22 mouse cellular contexts compared by ENCODE assay signal in genomic region chr7:123105906-123106305, GRCm38 (mm10). TPM values are rescaled to one million over a fixed set of nuclear protein-coding genes. Genes with fewer than 3 reads are reported as not detected.
DNase-seq lines count a peak whose midpoint lies in the region; ATAC-seq and TF ChIP-seq lines count a peak whose summit lies in the region.
"Had no signal": no experiment of that assay in that cellular context is flagged by ENCODE, and none has a peak within 500 bp of the region (broad histone marks: within the 10 kb centered on the region; RNA-seq: fewer than 3 reads in every experiment).

No protein-coding gene starts in this region.

- H3K9me3 ChIP-seq in lung, embryonic 14.5 days (ENCODE audit: low read depth, low read length) = no peaks in the 10 kb centered on the region
- no peaks in the 10 kb centered on the region for H3K9me3 ChIP-seq in limb, embryonic 10.5 days (replicated peaks)
- H3K9me3 ChIP-seq in kidney, embryonic 16.5 days (ENCODE audit: low read length) = no peaks in the 10 kb centered on the region
- H3K9me3 ChIP-seq: embryonic facial prominence, embryonic 13.5 days; forebrain, embryonic 13.5 days; forebrain, embryonic 15.5 days; G1E had no signal

- WGBS in lung, embryonic 14.5 days = 55% methylated on average over 1 of the region's 1 CpGs
- 71% methylated on average over 1 of the region's 1 CpGs for WGBS in limb, embryonic 10.5 days
- WGBS in kidney, embryonic 16.5 days = 45% methylated on average over 1 of the region's 1 CpGs

- DNase-seq in lung, embryonic 14.5 days = peak; percentile 31
- DNase-seq in lung, adult 18-20 months = no peak
- DNase-seq in 3T3-L1 (ENCODE audit: low read depth, low spot score) (peak; percentile 63), NIH3T3 (ENCODE audit: low read depth) (peak; percentile 83)
- DNase-seq in limb, embryonic 10.5 days (ENCODE audit: low spot score) = no peak
- DNase-seq in left cerebral cortex, postnatal 4 days = no peak
- no peak for DNase-seq in frontal cortex, postnatal 10 days (ENCODE audit: low spot score in 2 of 2)
- DNase-seq: adrenal gland, adult 8-10 months; adrenal gland, postnatal 14 days; B cell, adult 2 months; cerebellum, adult 11-12 months; cerebellum, adult 2 months; cerebellum, adult 9-10 months; cerebellum, postnatal 25 days; forebrain, postnatal 0 days had no signal

- peaks cover 9% of the 10 kb centered on the region for H3K4me1 ChIP-seq in lung, embryonic 14.5 days (ENCODE audit: insufficient read depth)
- H3K4me1 ChIP-seq in limb, embryonic 10.5 days = peaks cover 18% of the 10 kb centered on the region; the same call in 1 of the 2 replicates
- H3K4me1 ChIP-seq in kidney, embryonic 16.5 days (ENCODE audit: insufficient read depth, low read length) = peaks cover 19% of the 10 kb centered on the region

- ATAC-seq in lung, embryonic 14.5 days (ENCODE audit: insufficient read depth) = no peak
- ATAC-seq in kidney, embryonic 16.5 days (ENCODE audit: low FRiP score, low TSS enrichment) = no peak
- ATAC-seq: CD4-positive, CD25-positive, alpha-beta regulatory T cell, adult 4 months; forebrain, embryonic 13.5 days; forebrain, embryonic 15.5 days; forebrain, postnatal 0 days had no signal

- no peak for TF ChIP-seq CTCF in lung, embryonic 14.5 days (IDR thresholded peaks at IDR 0.05; ENCODE audit: low read depth)

- H3K4me2 ChIP-seq in lung, embryonic 14.5 days = no peak overlapping the region
- H3K4me2 ChIP-seq in kidney, embryonic 16.5 days (replicated peaks; ENCODE audit: low read depth, low read length) = no peak overlapping the region
- H3K4me2 ChIP-seq: embryonic facial prominence, embryonic 13.5 days; forebrain, embryonic 13.5 days; forebrain, embryonic 15.5 days had no signal

- no peaks in the 10 kb centered on the region for H3K36me3 ChIP-seq in lung, embryonic 14.5 days (ENCODE audit: insufficient read depth)
- H3K36me3 ChIP-seq in limb, embryonic 10.5 days = no peaks in the 10 kb centered on the region
- H3K36me3 ChIP-seq in kidney, embryonic 16.5 days (ENCODE audit: insufficient read depth, low read length) = no peaks in the 10 kb centered on the region
- H3K36me3 ChIP-seq: embryonic facial prominence, embryonic 13.5 days; forebrain, embryonic 15.5 days; G1E had no signal

- no peak overlapping the region for H3K27ac ChIP-seq in lung, embryonic 14.5 days (ENCODE audit: low read depth)
- peak overlapping the region; percentile 31; the same call in 1 of the 2 replicates for H3K27ac ChIP-seq in limb, embryonic 10.5 days
- H3K27ac ChIP-seq in kidney, embryonic 16.5 days (ENCODE audit: low read length) = no peak overlapping the region
- H3K27ac ChIP-seq: embryonic facial prominence, embryonic 13.5 days; forebrain, embryonic 13.5 days; forebrain, embryonic 15.5 days had no signal

- intact Hi-C loops in left cerebral cortex, postnatal 4 days (cut with DNase I) = no loop called here

- H3K9ac ChIP-seq in lung, embryonic 14.5 days = no peak overlapping the region
- H3K9ac ChIP-seq in kidney, embryonic 16.5 days (replicated peaks; ENCODE audit: low read length) = no peak overlapping the region
- H3K9ac ChIP-seq: embryonic facial prominence, embryonic 13.5 days; forebrain, embryonic 13.5 days; forebrain, embryonic 15.5 days; forebrain, postnatal 0 days had no signal

- H3K4me3 ChIP-seq in lung, embryonic 14.5 days (ENCODE audit: low read depth, low read length) = no peak overlapping the region
- H3K4me3 ChIP-seq in limb, embryonic 10.5 days = no peak overlapping the region
- H3K4me3 ChIP-seq in kidney, embryonic 16.5 days (ENCODE audit: low read length) = no peak overlapping the region
- H3K4me3 ChIP-seq: embryonic facial prominence, embryonic 13.5 days; forebrain, embryonic 13.5 days; forebrain, embryonic 15.5 days had no signal

- no peaks in the 10 kb centered on the region for H3K27me3 ChIP-seq in lung, embryonic 14.5 days (ENCODE audit: insufficient read depth, low read length)
- no peaks in the 10 kb centered on the region for H3K27me3 ChIP-seq in limb, embryonic 10.5 days (ENCODE audit: low read depth, poor library complexity, severe bottlenecking)
- H3K27me3 ChIP-seq in kidney, embryonic 16.5 days (ENCODE audit: insufficient read depth, low read length) = no peaks in the 10 kb centered on the region
- H3K27me3 ChIP-seq: CH12.LX; embryonic facial prominence, embryonic 13.5 days; forebrain, embryonic 13.5 days; forebrain, embryonic 15.5 days had no signal

RNA-seq across cellular contexts. Expression of gene Tnrc6a, which starts 17.8 kb away (rescaled TPM):
- 47.6 and 48.3 TPM in 2 replicates for polyA plus RNA-seq in lung, embryonic 14.5 days (2014; fragmentation: Nextera tagmentation; extraction: Ambion mirVana)
- 59.1 and 75.9 TPM in 2 replicates for polyA plus RNA-seq in limb, embryonic 10.5 days (2016; fragmentation: Nextera tagmentation; extraction: Ambion mirVana)
- 34.9 and 47.1 TPM in 2 replicates for polyA plus RNA-seq in kidney, embryonic 16.5 days (2015; fragmentation: Nextera tagmentation; extraction: Ambion mirVana)
- 10 to 100 TPM; 74.2 to 80.5 TPM for total RNA-seq in left cerebral cortex, postnatal 4 days (2021)

Comparison
In these comparisons a context has a peak if more than half of its experiments do, and no peak if none do; other contexts are left out.
1. DNase-seq: peak in lung, embryonic 14.5 days (single experiment), 3T3-L1 (single experiment) and NIH3T3 (single experiment); none in lung, adult 18-20 months (0 of 2), limb, embryonic 10.5 days (single experiment), left cerebral cortex, postnatal 4 days (single experiment) and frontal cortex, postnatal 10 days (0 of 2).